Mouse (Mus musculus) MEL (cell line): ENCODE measurements around the gene Bcl2l1. TPM values are rescaled to one million over a fixed set of nuclear protein-coding genes. Genes with fewer than 3 reads are reported as not detected.

ENCODE experiments used
- DNase-seq: peaks from one replicate; pipeline ENCODE4 v3.0.0; 2011; ENCODE audit warnings: low read depth, low spot score
- H3K27ac ChIP-seq: 2 replicates; pipeline ENCODE4 v1.5.1; 2012; ENCODE audit warnings: low read depth, mild to moderate bottlenecking, control low read depth, low read length, moderate library complexity; ENCODE audit not compliant: control insufficient read depth
- H3K27me3 ChIP-seq, 2 experiments: fragments of 150-350 bp in 1 of 2; sonication (generic) in 1 of 2; 2 replicates each; pipeline ENCODE4 v1.6.1; 2012; ENCODE audit warnings: low read length in 2 of 2, mild to moderate bottlenecking in 2 of 2, improper control_type of control experiment in 1 of 2, moderate library complexity in 1 of 2; ENCODE audit not compliant: insufficient read depth in 2 of 2, control insufficient read depth in 1 of 2
- H3K36me3 ChIP-seq, 2 experiments: 2 replicates each; pipeline ENCODE4 v1.6.1; 2012 to 2014; ENCODE audit warnings: low read length in 2 of 2, improper control_type of control experiment in 1 of 2, inconsistent platforms in 1 of 2, mild to moderate bottlenecking in 1 of 2; ENCODE audit not compliant: insufficient read depth in 2 of 2, control insufficient read depth in 1 of 2
- H3K4me1 ChIP-seq, 2 experiments: fragments of 150-350 bp in 1 of 2; sonication (generic) in 1 of 2; 2 replicates each; pipeline ENCODE4 v1.6.1; 2012; ENCODE audit warnings: low read length in 2 of 2, improper control_type of control experiment in 1 of 2, mild to moderate bottlenecking in 1 of 2; ENCODE audit not compliant: insufficient read depth in 2 of 2, control insufficient read depth in 1 of 2
- H3K4me3 ChIP-seq, 2 experiments: fragments of 150-350 bp in 1 of 2; sonication (generic) in 1 of 2; 2 replicates each; pipeline ENCODE4 v1.5.1; 2012; ENCODE audit warnings: low read depth in 2 of 2, low read length in 2 of 2, mild to moderate bottlenecking in 2 of 2, moderate library complexity in 2 of 2, control low read depth in 1 of 2, improper control_type of control experiment in 1 of 2; ENCODE audit not compliant: control insufficient read depth in 1 of 2, insufficient read depth in 1 of 2
- H3K79me2 ChIP-seq: 2 replicates; pipeline ENCODE4 v1.6.1; 2012; ENCODE audit warnings: mild to moderate bottlenecking, low read length, moderate library complexity; ENCODE audit not compliant: control insufficient read depth, poor library complexity, insufficient read depth
- H3K9ac ChIP-seq: 2 replicates; pipeline ENCODE4 v1.6.1; 2012; ENCODE audit warnings: low read depth, mild to moderate bottlenecking, control low read depth, low read length, moderate library complexity; ENCODE audit not compliant: control insufficient read depth, poor library complexity, severe bottlenecking
- H3K9me3 ChIP-seq: fragments of 150-350 bp; sonication (generic); replicated peaks from 2 replicates; pipeline ENCODE4 v1.6.1; 2012; ENCODE audit warnings: mild to moderate bottlenecking, low read length, improper control_type of control experiment, moderate library complexity; ENCODE audit not compliant: insufficient read depth
- ETS1 ChIP-seq: IDR thresholded peaks from 2 replicates; pipeline ENCODE4 v1.6.1; 2012; ENCODE audit warnings: low read depth, mild to moderate bottlenecking, inconsistent platforms, low read length, improper control_type of control experiment, moderate library complexity
- KAT2A ChIP-seq: conservative IDR thresholded peaks from 2 replicates; pipeline ENCODE4 v1.6.1; 2012; ENCODE audit warnings: low read depth, low read length, improper control_type of control experiment, inconsistent platforms
- MAZ ChIP-seq: IDR thresholded peaks from 2 replicates; pipeline ENCODE4 v1.6.1; 2012; ENCODE audit warnings: low read depth, mild to moderate bottlenecking, inconsistent platforms, low read length, improper control_type of control experiment
- MXI1 ChIP-seq: IDR thresholded peaks from 2 replicates; pipeline ENCODE4 v1.6.1; 2011; ENCODE audit warnings: mild to moderate bottlenecking, low read depth, low read length, improper control_type of control experiment
- POLR2A ChIP-seq, 2 experiments: IDR thresholded peaks; 2 replicates each; pipeline ENCODE4 v1.6.1; 2011 to 2012; ENCODE audit warnings: low read length in 2 of 2, mild to moderate bottlenecking in 2 of 2, control low read depth in 1 of 2, improper control_type of control experiment in 1 of 2, low read depth in 1 of 2, moderate library complexity in 1 of 2; ENCODE audit not compliant: control insufficient read depth in 1 of 2, insufficient read depth in 1 of 2, poor library complexity in 1 of 2
- RAD21 ChIP-seq: IDR thresholded peaks from 2 replicates; pipeline ENCODE4 v1.6.1; 2011; ENCODE audit warnings: mild to moderate bottlenecking, low read depth, low read length, improper control_type of control experiment
- RCOR1 ChIP-seq: IDR thresholded peaks from 2 replicates; pipeline ENCODE4 v1.6.1; 2012; ENCODE audit warnings: low read depth, mild to moderate bottlenecking, inconsistent platforms, low read length, improper control_type of control experiment
- TAL1 ChIP-seq: IDR thresholded peaks from 2 replicates; pipeline ENCODE4 v1.6.1; 2012; ENCODE audit warnings: mild to moderate bottlenecking, inconsistent platforms, low read length, moderate library complexity, mixed read lengths
- TCF12 ChIP-seq: IDR thresholded peaks from 2 replicates; pipeline ENCODE4 v1.6.1; 2014; ENCODE audit warnings: low read depth, mild to moderate bottlenecking, inconsistent platforms, low read length, improper control_type of control experiment, moderate library complexity
- USF1 ChIP-seq: IDR thresholded peaks from 2 replicates; pipeline ENCODE4 v1.6.1; 2014; ENCODE audit warnings: low read depth, mild to moderate bottlenecking, inconsistent platforms, low read length, improper control_type of control experiment, moderate library complexity
- USF2 ChIP-seq, 2 experiments: IDR thresholded peaks; 2 replicates each; pipeline ENCODE4 v1.6.1; 2011 to 2012; ENCODE audit warnings: improper control_type of control experiment in 2 of 2, low read length in 2 of 2, borderline replicate concordance in 1 of 2, inconsistent platforms in 1 of 2, low read depth in 1 of 2, mild to moderate bottlenecking in 1 of 2; ENCODE audit not compliant: insufficient read depth in 1 of 2
- ZC3H11A ChIP-seq: IDR thresholded peaks from 2 replicates; pipeline ENCODE4 v1.6.1; 2012; ENCODE audit warnings: low read depth, mild to moderate bottlenecking, inconsistent platforms, low read length, improper control_type of control experiment
- ZNF384 ChIP-seq: IDR thresholded peaks from 2 replicates; pipeline ENCODE4 v1.6.1; 2012; ENCODE audit warnings: low read depth, mild to moderate bottlenecking, inconsistent platforms, low read length, improper control_type of control experiment
- polyA plus RNA-seq, 2 experiments: library from polyadenylated mRNA; stranded (reverse) in 1 of 2; unstranded in 1 of 2; fragments of >175 nt in 1 of 2; fragments of >200 nt in 1 of 2; gene quantifications; 2 replicates each; pipeline versions ENCODE4 v1.2.1 to v1.2.4; 2012; ENCODE audit warnings: low replicate concordance in 2 of 2, low read depth in 1 of 2; ENCODE audit not compliant: insufficient read length in 2 of 2, insufficient read depth in 1 of 2, missing spikeins in 1 of 2
- total RNA-seq: library from RNA; depleted of rRNA; stranded (reverse); fragments of 300-350 nt; gene quantifications from 2 replicates; pipeline ENCODE4 v1.2.3, GENCODE M21; 2012

The Bcl2l1 gene
- total and polyA plus RNA-seq, 3 experiments: 6.5 to 23.9 TPM; not detected in 1

GRCm38 (mm10) chr2:152787543-152787942, 44.0 kb downstream of the Bcl2l1 start:
- H3K4me1 ChIP-seq: peaks cover 13 to 43% of the 10 kb centered on the region in 2 experiments
- no peaks in the 10 kb centered on the region for H3K27me3 ChIP-seq
- H3K79me2 ChIP-seq: no peaks in the 10 kb centered on the region
- TF ChIP-seq USF1 (no peak), USF2 (IDR thresholded peaks at IDR 0.05; ENCODE audit: borderline replicate concordance in 1 of 2, insufficient read depth in 1 of 2, low read depth in 1 of 2, low read length in 2 of 2) (no peak), ETS1 (no peak), POLR2A (IDR thresholded peaks at IDR 0.05; ENCODE audit: control insufficient read depth in 1 of 2, insufficient read depth in 1 of 2, low read depth in 1 of 2, low read length in 2 of 2, poor library complexity in 1 of 2) (no peak), TAL1 (no peak), ZC3H11A (no peak)
- no peak overlapping the region for H3K9ac ChIP-seq
- no peak overlapping the region for H3K4me3 ChIP-seq
- peak overlapping the region; percentile 99 for H3K27ac ChIP-seq
- H3K9me3 ChIP-seq: no peaks in the 10 kb centered on the region
- no peak for DNase-seq
- H3K36me3 ChIP-seq: peaks cover 0 to 39% of the 10 kb centered on the region in 2 experiments; a peak in 2 of 4 replicates

GRCm38 (mm10) chr2:152787136-152787535, 44.4 kb downstream of the Bcl2l1 start:
- H3K27me3 ChIP-seq: no peaks in the 10 kb centered on the region
- TF ChIP-seq RAD21: no peak
- TF ChIP-seq ZNF384: no peak
- no peak for TF ChIP-seq TCF12
- TF ChIP-seq RCOR1: no peak
- no peak for TF ChIP-seq ETS1
- TF ChIP-seq MXI1: no peak
- no peak for TF ChIP-seq MAZ
- peak overlapping the region; percentile 14; the same call in 1 of the 2 replicates for H3K27ac ChIP-seq
- no peak overlapping the region for H3K4me3 ChIP-seq
- no peaks in the 10 kb centered on the region for H3K79me2 ChIP-seq
- no peak overlapping the region for H3K9ac ChIP-seq
- no peak for DNase-seq
- peaks cover 13 to 43% of the 10 kb centered on the region in 2 experiments for H3K4me1 ChIP-seq
- no peaks in the 10 kb centered on the region for H3K9me3 ChIP-seq
- H3K36me3 ChIP-seq: peaks cover 0 to 39% of the 10 kb centered on the region in 2 experiments; a peak in 2 of 4 replicates

GRCm38 (mm10) chr2:152785446-152786350, 45.8 kb downstream of the Bcl2l1 start:
- no peak overlapping the region for H3K27ac ChIP-seq
- peaks cover 13 to 38% of the 10 kb centered on the region in 2 experiments for H3K4me1 ChIP-seq
- H3K9ac ChIP-seq: no peak overlapping the region
- H3K27me3 ChIP-seq: no peaks in the 10 kb centered on the region
- H3K9me3 ChIP-seq: no peaks in the 10 kb centered on the region
- TF ChIP-seq KAT2A (no peak), TAL1 (peak; percentile 52)
- no peaks in the 10 kb centered on the region for H3K79me2 ChIP-seq
- H3K36me3 ChIP-seq: peaks cover 0 to 33% of the 10 kb centered on the region in 2 experiments; a peak in 2 of 4 replicates
- DNase-seq: no peak
- no peak overlapping the region for H3K4me3 ChIP-seq
